Mouse (Mus musculus): Measurements from ENCODE around the gene Cemip. TPM values are rescaled to one million over a fixed set of nuclear protein-coding genes. Genes with fewer than 3 reads are reported as not detected.

Gene Cemip
- total RNA-seq, 2 experiments from 2014 or later, result 39.7 to 44.4 TPM

GRCm38 (mm10) chr7:83883276-83884020 is 202.9 kb downstream of the Cemip start:
- intact Hi-C loops (cut with DNase I), result loop anchor here (5.0 to 10.0 kb wide), 2 partner anchors 71 to 319 kb away; no protein-coding TSS in a partner anchor
- DNase-seq (ENCODE audit: low spot score in 2 of 2), result peak; percentile 38 to 50

Other genes with a start within 250 kb of the Cemip start
- gene Tlnrd1, start 202.2 kb downstream of the Cemip start, total RNA-seq (2021), result 10 to 100 TPM; 18.5 to 20.7 TPM
- gene Mesd, start 202.0 kb downstream of the Cemip start, total RNA-seq (2021), result 10 to 100 TPM; 44.6 to 54.9 TPM
- 10 to 100 TPM; 47.6 to 48.1 TPM for gene Abhd17c, start 65.4 kb upstream of the Cemip start, total RNA-seq (2021)